Mouse (Mus musculus): ENCODE data around the gene Mmrn1. TPM values are rescaled to one million over a fixed set of nuclear protein-coding genes. Genes with fewer than 3 reads are reported as not detected.

The Mmrn1 gene
- polyA plus RNA-seq, 1 experiment: 1.4 TPM

GRCm38 (mm10) chr6:61033251-61033650 is 108.5 kb downstream of the Mmrn1 start:
- DNase-seq (ENCODE audit: low read depth in 1 of 2, low spot score in 2 of 2): no peak
- H3K4me1 ChIP-seq (ENCODE audit: control insufficient read depth, insufficient read depth, insufficient read length): no peaks in the 10 kb centered on the region
- TF ChIP-seq CTCF (IDR thresholded peaks at IDR 0.05; ENCODE audit: extremely low read depth, insufficient read depth, insufficient read length, insufficient replicate concordance) (no peak), POLR2A (IDR thresholded peaks at IDR 0.05; ENCODE audit: low read depth, low read length) (no peak)
- no peak overlapping the region for H3K27ac ChIP-seq (ENCODE audit: insufficient read depth, low read length)
- no peaks in the 10 kb centered on the region for H3K27me3 ChIP-seq (ENCODE audit: control insufficient read depth, insufficient read depth, low read length)
- no peaks in the 10 kb centered on the region for H3K36me3 ChIP-seq (ENCODE audit: control insufficient read depth, insufficient read depth, low read length)
- WGBS: 75% methylated on average over 1 of the region's 1 CpGs
- H3K4me3 ChIP-seq (ENCODE audit: extremely low read depth, insufficient read depth, insufficient read length): no peak overlapping the region

Other genes with a start within 250 kb of the Mmrn1 start
- 23.8 and 65.2 TPM in 2 replicates for gene Snca, start 95.1 kb upstream of the Mmrn1 start, polyA plus RNA-seq (2012; rRNA removed)

Data from spleen, adult 2 months (tissue).